Mouse (Mus musculus) layer of hippocampus, postnatal 25 days (tissue): Measurements from ENCODE around the gene Tdg. TPM values are rescaled to one million over a fixed set of nuclear protein-coding genes. Genes with fewer than 3 reads are reported as not detected.
"Not testable (repeated sequence)": the region's sequence is repeated elsewhere in the genome, so short reads cannot be mapped to it uniquely, and the experiment has no call there.

ENCODE experiments used
- DNase-seq, 2 experiments: peaks; one replicate each; pipeline ENCODE4 v3.0.0; 2022; ENCODE audit warnings: mixed read lengths in 2 of 2, low spot score in 1 of 2; ENCODE audit errors: extremely low spot score in 1 of 2
- total RNA-seq, 2 experiments: library from RNA; stranded (reverse); gene quantifications; 2 replicates each; pipeline ENCODE4 v1.2.3; 2021

Tdg gene
- 10 to 100 TPM; 50.0 to 57.4 TPM for total RNA-seq

- peak; percentile 70 to 77 for DNase-seq
These were observed at the start of gene Tdg for GRCm38 (mm10) chr10:82629586-82630255. Tdg (plus strand) TSS chr10:82629828.

GRCm38 (mm10) chr10:82589673-82590072 lies 40.0 kb upstream of the Tdg start:
- DNase-seq = not testable (repeated sequence)

GRCm38 (mm10) chr10:82594421-82594820 lies 35.2 kb upstream of the Tdg start:
- DNase-seq = not testable (repeated sequence)

DNA sequence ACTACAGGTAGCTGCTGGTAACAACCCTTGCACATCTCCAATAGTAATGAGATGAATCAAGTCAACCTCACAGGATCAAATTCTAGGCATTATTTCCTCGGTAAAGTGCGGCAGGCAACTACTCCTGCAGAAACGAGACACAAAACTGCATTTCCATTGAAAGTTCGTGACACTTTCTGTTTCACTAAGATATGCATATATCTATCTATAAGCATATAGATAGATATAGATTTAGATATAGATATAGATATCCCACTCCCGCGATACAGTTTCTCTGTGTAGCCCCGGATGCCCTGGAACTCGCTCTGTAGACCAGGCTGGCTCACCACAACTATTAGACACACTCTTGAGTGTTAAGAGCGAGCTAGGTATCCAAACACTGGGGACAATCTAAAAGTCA lies 7.4 kb upstream of the Tdg start:
- DNase-seq = no peak

DNA sequence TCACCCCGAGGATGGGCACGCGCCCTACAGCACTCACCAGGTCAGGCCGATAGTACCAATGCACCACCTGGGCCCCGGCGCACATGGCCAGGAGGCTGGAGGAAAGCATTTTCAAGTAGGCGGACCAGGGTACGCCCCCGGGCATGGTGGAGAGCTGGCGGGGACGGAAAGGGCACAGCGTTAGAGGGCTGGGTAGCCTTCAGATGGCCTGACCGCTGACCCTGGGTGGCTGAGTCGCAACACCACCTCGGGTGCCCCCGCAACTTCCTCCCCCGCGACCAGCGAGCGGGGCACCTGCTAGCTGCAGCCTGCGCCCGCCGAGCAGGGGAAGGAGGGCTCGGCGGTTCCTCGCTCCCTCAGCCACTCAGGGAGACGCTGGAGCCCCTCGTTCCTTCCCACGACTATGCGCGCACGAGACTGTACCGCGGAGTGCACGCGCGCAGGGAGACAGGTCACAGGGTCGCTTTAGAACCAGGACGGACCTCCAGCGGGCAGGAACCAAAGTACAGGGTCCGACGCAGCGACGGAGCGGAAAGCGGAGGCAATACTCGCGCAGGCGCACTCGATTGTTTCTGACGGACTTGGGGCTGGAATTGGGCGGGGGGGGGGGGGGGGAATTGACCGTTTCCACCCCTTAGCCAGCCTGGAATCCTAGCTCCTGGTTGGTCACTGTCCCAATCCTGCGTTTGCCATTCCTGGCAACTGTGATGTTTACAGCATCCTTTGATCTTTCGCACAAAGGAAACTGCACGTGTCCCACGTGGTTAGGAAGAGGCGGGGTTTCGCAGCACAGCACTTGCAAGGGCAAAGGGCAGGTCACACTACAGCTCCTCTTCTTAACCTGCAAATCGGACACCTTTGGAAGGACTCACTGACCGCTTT lies 6.7 kb upstream of the Tdg start, which contains the start of gene 1190007I07Rik:
Gene 1190007I07Rik (minus strand): TSS at position 558 of the 882 bp plus-strand sequence.
- peak; percentile 70 to 86 for DNase-seq

- DNase-seq = not testable (repeated sequence)
These were observed 6.1 kb upstream of the Tdg start for GRCm38 (mm10) chr10:82623553-82623932.

DNA sequence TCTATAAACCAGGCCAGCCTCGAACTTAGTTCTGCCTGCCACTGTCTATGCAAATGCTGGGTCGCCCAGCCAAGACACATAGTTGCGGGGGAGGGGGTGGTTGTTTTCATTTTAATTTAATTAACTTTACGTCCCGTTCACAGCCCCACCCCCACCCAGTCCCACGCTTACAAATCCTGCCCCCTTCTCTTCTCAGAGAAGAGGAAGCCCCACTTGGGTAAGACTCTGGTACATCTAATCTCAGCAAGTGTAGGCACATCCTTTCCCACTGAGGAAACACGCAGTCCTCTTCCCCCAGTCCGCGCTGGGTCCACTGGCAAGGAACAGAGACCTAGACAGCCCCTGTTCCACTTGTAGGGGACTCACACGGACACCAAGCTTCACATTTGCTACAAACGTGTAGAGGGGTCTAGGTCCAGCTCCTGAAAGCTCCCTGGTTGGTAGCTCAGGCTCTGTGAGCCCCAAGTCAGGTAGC lies 480 bp upstream of the Tdg start:
- DNase-seq = no peak

- no peak for DNase-seq
These were observed 869 bp downstream of the Tdg start for GRCm38 (mm10) chr10:82630497-82630896.

DNA sequence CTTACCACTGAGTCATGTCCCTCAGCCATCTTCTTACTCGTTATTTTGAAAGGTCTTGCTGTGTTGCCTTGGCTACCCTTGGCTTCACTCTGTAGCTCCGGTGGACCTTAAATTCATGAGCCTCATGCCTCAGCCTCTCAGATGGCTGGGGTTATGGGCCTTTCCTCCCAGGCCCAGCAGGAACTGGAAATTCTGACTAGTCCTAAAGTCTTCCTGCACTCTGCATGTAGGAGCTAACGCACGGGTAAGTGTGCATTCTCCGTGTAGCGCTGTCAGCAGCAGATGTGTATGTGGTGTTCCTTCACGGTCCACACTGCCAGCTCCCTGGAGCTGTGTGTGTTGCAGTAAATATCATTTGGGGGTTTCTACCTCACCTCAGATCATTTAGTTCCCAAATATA lies 1.5 kb downstream of the Tdg start:
- DNase-seq = no peak

- no peak for DNase-seq
These were observed 3.1 kb downstream of the Tdg start for GRCm38 (mm10) chr10:82632496-82633280.

DNA sequence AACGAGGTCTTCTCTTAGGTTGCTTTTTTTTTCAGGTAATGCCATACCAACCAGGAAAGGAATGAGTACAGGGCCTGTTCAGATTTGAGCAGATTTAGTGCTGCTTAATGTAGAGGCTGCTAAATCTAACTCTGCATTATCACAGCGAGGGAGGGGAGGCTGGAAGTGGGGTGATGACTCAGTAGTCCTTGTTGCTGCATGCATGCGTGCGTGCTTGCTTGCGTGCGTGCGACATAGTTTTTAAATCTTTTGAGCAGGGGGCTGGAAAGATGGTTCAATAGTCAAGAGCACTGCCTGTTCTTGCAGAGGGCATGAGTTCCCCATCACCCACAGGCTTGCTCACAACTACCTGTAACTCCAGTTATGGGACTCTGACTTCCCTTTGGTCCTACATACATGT lies 4.7 kb downstream of the Tdg start:
- DNase-seq = no peak

DNA sequence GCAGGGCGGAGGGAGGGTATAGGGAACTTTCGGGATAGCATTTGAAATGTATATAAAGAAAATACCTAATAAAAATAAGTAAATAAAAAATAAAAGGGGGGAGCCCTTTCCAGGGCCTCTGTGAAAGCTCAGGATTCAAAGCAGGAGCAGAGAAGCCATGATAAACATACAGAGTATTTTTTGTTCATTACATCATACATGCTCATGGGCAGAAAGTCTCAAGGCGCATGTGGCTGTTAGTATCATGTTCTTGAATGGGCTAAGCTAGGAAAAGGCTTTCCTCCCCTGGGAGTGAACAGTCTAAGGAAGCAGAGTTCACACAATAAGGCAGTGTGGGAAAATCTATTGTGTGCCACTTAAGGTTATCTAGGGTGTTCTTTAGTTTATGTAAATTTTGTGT lies 6.7 kb downstream of the Tdg start:
- DNase-seq = no peak

DNA sequence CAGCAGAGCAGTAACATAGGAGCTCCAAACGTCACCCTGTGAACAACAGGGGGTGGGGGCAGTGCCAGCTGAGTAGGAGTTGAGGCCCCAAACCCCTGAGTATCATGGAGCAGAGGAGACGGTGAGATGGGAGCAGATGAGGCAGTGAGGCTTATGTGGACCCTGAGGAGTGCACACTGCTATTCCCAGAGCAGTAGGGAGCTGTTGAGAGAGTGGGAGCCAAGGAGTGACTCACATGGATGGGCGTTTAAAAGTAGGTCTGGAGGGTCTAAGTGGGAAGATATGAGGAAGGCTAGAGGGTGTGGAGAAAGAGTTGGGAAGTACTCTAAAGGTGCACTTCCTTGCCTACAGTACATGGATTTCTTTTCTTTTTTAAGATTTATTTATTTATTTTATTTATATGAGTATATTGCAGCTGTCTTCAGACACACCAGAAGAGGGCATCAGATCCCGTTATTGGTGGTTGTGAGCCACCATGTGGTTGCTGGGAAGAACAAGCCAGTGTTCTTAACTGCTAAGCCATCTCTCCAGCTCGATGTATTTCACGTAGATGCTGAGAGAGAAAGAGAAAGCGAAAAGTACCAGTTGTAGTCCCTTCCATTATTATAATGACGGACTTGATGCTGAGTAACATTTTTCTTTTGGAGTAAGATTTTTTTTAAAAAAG lies 9.5 kb downstream of the Tdg start:
- DNase-seq = no peak

- DNase-seq = no peak
These were observed 11.9 kb downstream of the Tdg start for GRCm38 (mm10) chr10:82641481-82641880.

GRCm38 (mm10) chr10:82646083-82646482 lies 16.5 kb downstream of the Tdg start:
- no peak for DNase-seq

DNA sequence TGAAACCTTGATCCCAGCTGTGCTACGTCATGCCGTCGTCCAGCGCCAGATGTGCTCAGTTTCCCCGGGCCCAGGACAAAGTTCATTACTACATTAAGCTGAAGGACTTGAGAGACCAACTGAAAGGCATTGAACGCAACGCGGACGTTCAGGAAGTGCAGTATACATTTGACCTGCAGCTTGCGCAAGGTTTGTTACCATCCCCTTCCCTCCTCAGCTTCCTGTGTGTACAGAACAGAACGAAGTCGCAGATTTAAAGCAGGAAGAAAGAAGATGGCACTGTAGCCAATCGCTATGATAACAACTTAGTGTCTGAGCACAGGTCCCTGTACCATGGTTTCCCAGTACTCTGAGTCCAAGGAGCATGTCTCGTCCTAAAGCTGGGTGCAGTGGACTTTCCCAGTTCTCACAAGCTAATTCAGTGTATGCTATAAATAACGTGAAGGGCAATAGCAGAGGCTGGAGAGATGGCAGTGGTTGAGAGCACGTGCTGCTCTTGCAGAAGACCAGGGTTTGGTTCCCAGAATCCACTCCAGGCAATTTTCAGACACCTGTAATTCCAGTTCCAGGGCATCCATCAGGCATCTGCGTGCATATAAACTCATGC lies 17.7 kb downstream of the Tdg start:
- DNase-seq = no peak

GRCm38 (mm10) chr10:82651221-82651620 lies 21.6 kb downstream of the Tdg start:
- no peak for DNase-seq

DNA sequence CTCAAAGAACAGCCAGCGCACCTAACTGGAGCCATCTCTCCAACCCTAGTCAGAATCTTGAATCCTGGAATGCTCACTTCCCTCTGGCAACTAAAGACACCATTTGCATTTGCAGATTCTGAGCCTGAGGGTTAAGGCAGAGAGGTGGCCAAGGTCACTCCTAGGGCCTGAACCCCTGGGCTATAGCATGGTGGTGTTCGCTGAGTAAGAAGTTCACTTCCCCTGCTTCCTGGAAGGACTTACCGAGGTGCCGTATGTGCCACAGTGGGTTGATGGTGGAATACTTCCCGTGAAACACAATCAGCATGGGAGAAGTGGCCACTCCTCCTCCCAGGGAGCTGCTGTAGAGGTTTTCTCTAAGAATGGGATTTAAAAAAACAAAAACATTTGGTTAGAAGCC lies 23.0 kb downstream of the Tdg start:
- no peak for DNase-seq

- no peak for DNase-seq
These were observed 25.0 kb downstream of the Tdg start for GRCm38 (mm10) chr10:82654581-82654980.

GRCm38 (mm10) chr10:82661820-82662219 lies 32.2 kb downstream of the Tdg start:
- DNase-seq = no peak
